In the genomic region with DNA sequence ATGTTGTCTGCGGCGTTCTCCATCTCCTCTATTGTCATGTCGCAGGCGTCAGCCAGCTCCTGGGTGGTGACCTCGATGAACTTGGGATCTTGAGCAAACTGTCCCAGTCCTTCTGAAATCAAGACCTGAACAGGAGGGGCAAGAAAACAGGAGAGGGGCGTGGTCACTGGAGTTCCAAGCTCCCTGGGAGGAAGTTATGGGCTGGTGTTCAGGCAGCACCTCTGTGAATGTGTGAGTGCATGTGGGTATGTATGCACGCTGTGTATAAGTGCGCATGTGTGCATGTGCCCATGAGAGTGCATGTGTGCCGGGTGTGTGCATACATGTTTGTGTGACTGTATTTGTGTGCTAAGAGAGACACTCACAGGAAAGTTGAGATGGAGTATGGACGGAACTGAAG, we compare ENCODE assay signal across 8 mouse cellular contexts. TPM values are rescaled to one million over a fixed set of nuclear protein-coding genes. Genes with fewer than 3 reads are reported as not detected.
A peak's percentile ranks its signal among the peaks of the same experiment; 100 is the strongest.
DNase-seq lines count a peak whose midpoint lies in the region; ATAC-seq and TF ChIP-seq lines count a peak whose summit lies in the region.

No protein-coding gene starts in this region.

- peak; percentile 31; the same call in 1 of the 2 replicates for ATAC-seq in forebrain, embryonic 11.5 days (replicated peaks; ENCODE audit: low FRiP score)
- no peak for ATAC-seq in limb, embryonic 11.5 days (ENCODE audit: insufficient number of reproducible peaks, low FRiP score, low TSS enrichment, low read depth)
- ATAC-seq in neural tube, embryonic 13.5 days (ENCODE audit: low read depth) = peak; percentile 23; the same call in 1 of the 2 replicates

- 35% methylated on average over 10 of the region's 10 CpGs for WGBS in forebrain, embryonic 11.5 days
- WGBS in limb, embryonic 11.5 days = 39% methylated on average over 10 of the region's 10 CpGs
- 41% methylated on average over 10 of the region's 10 CpGs for WGBS in neural tube, embryonic 13.5 days

- H3K4me3 ChIP-seq in layer of hippocampus, adult 2 months = peak overlapping the region; percentile 12
- H3K4me3 ChIP-seq in forebrain, embryonic 11.5 days (ENCODE audit: low read depth, low read length) = peak overlapping the region; percentile 39
- H3K4me3 ChIP-seq in limb, embryonic 11.5 days (ENCODE audit: low read depth, low read length) = peak overlapping the region; percentile 26
- peak overlapping the region; percentile 36 for H3K4me3 ChIP-seq in neural tube, embryonic 13.5 days

- H3K36me3 ChIP-seq in forebrain, embryonic 11.5 days (ENCODE audit: control insufficient read depth, insufficient read depth, low read length) = no peaks in the 10 kb centered on the region
- no peaks in the 10 kb centered on the region for H3K36me3 ChIP-seq in limb, embryonic 11.5 days (ENCODE audit: control insufficient read depth, insufficient read depth, low read length)
- H3K36me3 ChIP-seq in neural tube, embryonic 13.5 days = peaks cover 35% of the 10 kb centered on the region

- H3K27me3 ChIP-seq in forebrain, embryonic 11.5 days (ENCODE audit: control insufficient read depth, insufficient read depth, low read length) = peaks cover 7% of the 10 kb centered on the region; the same call in 1 of the 2 replicates
- H3K27me3 ChIP-seq in limb, embryonic 11.5 days (ENCODE audit: control insufficient read depth, insufficient read depth, low read length) = peaks cover 8% of the 10 kb centered on the region
- H3K27me3 ChIP-seq in neural tube, embryonic 13.5 days = peaks cover 29% of the 10 kb centered on the region

- H3K9ac ChIP-seq in forebrain, embryonic 11.5 days (ENCODE audit: low read length) = peak overlapping the region; percentile 52
- H3K9ac ChIP-seq in limb, embryonic 11.5 days (ENCODE audit: low read length) = no peak overlapping the region
- peak overlapping the region; percentile 58 for H3K9ac ChIP-seq in neural tube, embryonic 13.5 days

- H3K4me2 ChIP-seq in forebrain, embryonic 11.5 days (ENCODE audit: low read depth, low read length, severe bottlenecking) = peak overlapping the region; percentile 91
- H3K4me2 ChIP-seq in limb, embryonic 11.5 days (ENCODE audit: low read depth, severe bottlenecking) = peak overlapping the region; percentile 52
- peak overlapping the region; percentile 74 for H3K4me2 ChIP-seq in neural tube, embryonic 13.5 days

- no peak for TF ChIP-seq CTCF in layer of hippocampus, adult 2 months (conservative IDR thresholded peaks at IDR 0.05)

- intact Hi-C loops in left cerebral cortex, postnatal 10 days (cut with DNase I) = no loop called here

- H3K27ac ChIP-seq in layer of hippocampus, adult 2 months = no peak overlapping the region
- no peak overlapping the region for H3K27ac ChIP-seq in forebrain, embryonic 11.5 days (ENCODE audit: low read depth, low read length)
- H3K27ac ChIP-seq in limb, embryonic 11.5 days (replicated peaks; ENCODE audit: low read depth, low read length) = no peak overlapping the region
- H3K27ac ChIP-seq in neural tube, embryonic 13.5 days (replicated peaks) = no peak overlapping the region

- no peak for DNase-seq in layer of hippocampus, adult 2 months (ENCODE audit: low spot score in 2 of 2)
- no peak for DNase-seq in layer of hippocampus, adult 18-20 months (ENCODE audit: low spot score in 2 of 2)
- no peak for DNase-seq in forebrain, embryonic 11.5 days (ENCODE audit: low spot score)
- DNase-seq in limb, embryonic 11.5 days (ENCODE audit: low spot score) = peak; percentile 41
- DNase-seq in frontal cortex, postnatal 10 days (ENCODE audit: low spot score in 2 of 2) = no peak
- no peak for DNase-seq in spleen, postnatal 14 days (ENCODE audit: low spot score in 2 of 2)
- no peak for DNase-seq in left cerebral cortex, postnatal 10 days (ENCODE audit: extremely low spot score in 1 of 2, low spot score in 2 of 2)

- H3K9me3 ChIP-seq in forebrain, embryonic 11.5 days (ENCODE audit: control insufficient read depth, low read length) = no peaks in the 10 kb centered on the region
- no peaks in the 10 kb centered on the region for H3K9me3 ChIP-seq in limb, embryonic 11.5 days (ENCODE audit: control insufficient read depth, low read length)
- H3K9me3 ChIP-seq in neural tube, embryonic 13.5 days = no peaks in the 10 kb centered on the region

- peaks cover 6% of the 10 kb centered on the region; the same call in 1 of the 2 replicates for H3K4me1 ChIP-seq in forebrain, embryonic 11.5 days (replicated peaks; ENCODE audit: control insufficient read depth, insufficient read depth, low read length)
- 0 out of 2 replicates have a peak, but pooled peaks cover 3% of the 10 kb centered on the region for H3K4me1 ChIP-seq in limb, embryonic 11.5 days (ENCODE audit: control insufficient read depth, insufficient read depth, low read length)
- peaks cover 17% of the 10 kb centered on the region for H3K4me1 ChIP-seq in neural tube, embryonic 13.5 days (replicated peaks)

RNA-seq across cellular contexts. Expression of a gene that starts 32.0 kb away (rescaled TPM):
- 1 to 10 TPM; 8.2 to 9.5 TPM for total RNA-seq in layer of hippocampus, adult 2 months (2021)
- total RNA-seq in layer of hippocampus, adult 18-20 months (2021) = 10 to 100 TPM; 10.1 to 10.2 TPM
- polyA plus RNA-seq in forebrain, embryonic 11.5 days (2014; fragmentation: Nextera tagmentation; extraction: Ambion mirVana) = 25.8 and 26.1 TPM in 2 replicates
- 19.7 and 20.8 TPM in 2 replicates for polyA plus RNA-seq in limb, embryonic 11.5 days (2014; fragmentation: Nextera tagmentation; extraction: Ambion mirVana)
- polyA plus RNA-seq in neural tube, embryonic 13.5 days (2015; fragmentation: Nextera tagmentation; extraction: Ambion mirVana) = 14.5 and 16.8 TPM in 2 replicates
- total RNA-seq in left cerebral cortex, postnatal 10 days (2021) = 1 to 10 TPM; 7.7 to 7.9 TPM
